Mouse (Mus musculus): Measurements from ENCODE around the gene Elmo2.

The Elmo2 gene

DNA sequence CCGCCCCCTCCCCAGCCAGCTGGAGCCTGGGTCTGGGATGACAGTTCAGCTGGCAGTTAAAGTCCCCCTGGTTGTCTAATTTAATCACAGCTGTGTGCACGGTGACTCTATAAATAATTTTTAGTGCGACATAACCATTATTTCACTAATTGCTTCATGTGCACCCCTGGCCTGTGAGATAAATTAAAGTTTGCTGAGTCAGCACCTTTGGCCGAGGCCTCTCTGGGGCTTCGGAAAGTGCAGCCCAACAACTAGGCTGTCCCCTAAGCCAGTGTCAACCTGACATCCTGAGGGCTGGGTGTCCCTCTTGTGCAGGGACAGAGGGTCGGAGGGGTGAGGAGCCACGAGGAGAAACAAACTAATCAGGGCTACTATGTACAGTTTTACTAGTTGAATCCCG is 66.4 kb downstream of the Elmo2 start:
- no peak for DNase-seq (ENCODE audit: low read depth in 2 of 2, low spot score in 2 of 2)

- DNase-seq (ENCODE audit: low read depth in 2 of 2, low spot score in 2 of 2), result no peak
Observed at GRCm38 (mm10) chr2:165258321-165258720, 68.0 kb downstream of the Elmo2 start.

- DNase-seq (ENCODE audit: low read depth in 2 of 2, low spot score in 2 of 2), result no peak
Observed at GRCm38 (mm10) chr2:165257151-165257834, 69.0 kb downstream of the Elmo2 start.

DNA sequence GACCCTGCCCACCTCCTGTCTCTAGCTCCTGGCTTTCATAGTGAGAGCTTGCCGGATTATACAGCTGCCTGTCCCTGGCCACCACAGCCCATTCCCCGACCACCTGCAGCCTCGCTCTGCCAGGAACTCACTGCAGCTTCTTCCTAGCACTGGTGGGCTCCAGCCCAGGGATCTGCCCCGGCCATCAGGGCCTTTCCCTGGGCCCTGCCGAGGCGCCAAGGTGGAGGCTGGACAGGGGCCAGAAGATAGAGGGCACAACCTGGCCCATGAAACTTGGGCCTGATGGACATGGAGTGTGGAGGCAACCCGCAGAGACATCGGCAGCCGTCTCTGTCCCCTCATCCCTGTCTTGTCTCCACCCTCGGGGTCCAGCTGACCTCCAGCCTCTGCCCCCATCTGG is 70.1 kb downstream of the Elmo2 start:
- DNase-seq (ENCODE audit: low read depth in 2 of 2, low spot score in 2 of 2), result no peak

- DNase-seq (ENCODE audit: low read depth in 2 of 2, low spot score in 2 of 2), result no peak
Observed at GRCm38 (mm10) chr2:165253867-165254266, 72.4 kb downstream of the Elmo2 start.

DNA sequence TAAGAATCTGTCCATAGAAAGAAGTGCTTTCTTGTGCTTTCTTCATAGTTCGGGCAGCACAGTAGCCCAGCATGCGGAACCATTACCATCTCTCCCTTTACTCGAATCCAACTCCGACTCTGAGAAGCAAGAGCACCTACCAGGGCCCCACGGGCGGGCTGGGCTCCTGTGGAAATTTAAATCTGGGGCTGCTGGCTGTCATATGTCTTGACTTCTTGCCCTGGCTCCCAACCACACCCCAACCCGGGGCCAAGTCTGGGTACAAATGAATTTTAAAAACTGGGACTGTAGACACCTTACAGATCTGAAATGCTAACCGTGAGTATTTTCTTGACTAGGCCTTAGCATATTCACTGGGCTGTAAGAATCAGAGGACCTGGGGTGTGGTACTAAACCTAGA is 73.0 kb downstream of the Elmo2 start:
- no peak for DNase-seq (ENCODE audit: low read depth in 2 of 2, low spot score in 2 of 2)

DNA sequence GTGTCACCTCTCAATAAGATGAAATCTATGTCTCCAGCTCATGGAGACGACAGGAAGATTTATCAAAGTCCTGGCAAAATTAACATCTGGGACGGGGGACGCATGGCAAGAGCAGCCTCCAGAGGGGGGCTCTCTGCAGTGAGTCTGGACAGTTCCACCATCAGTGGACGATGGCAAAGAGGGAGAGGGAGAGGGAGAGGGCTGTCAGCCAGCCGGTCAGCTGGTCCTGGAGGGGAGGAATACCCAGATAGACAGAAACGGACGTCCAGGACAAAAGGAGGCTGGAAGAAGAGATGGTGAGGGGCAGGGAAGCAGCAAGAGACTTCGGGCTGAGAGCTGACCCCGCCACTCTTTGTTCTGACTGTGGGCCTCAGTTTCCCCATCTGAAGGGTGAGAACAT is 73.5 kb downstream of the Elmo2 start:
- no peak for DNase-seq (ENCODE audit: low read depth in 2 of 2, low spot score in 2 of 2)

- no peak for DNase-seq (ENCODE audit: low read depth in 2 of 2, low spot score in 2 of 2)
Observed at GRCm38 (mm10) chr2:165252381-165252780, 73.9 kb downstream of the Elmo2 start.

DNA sequence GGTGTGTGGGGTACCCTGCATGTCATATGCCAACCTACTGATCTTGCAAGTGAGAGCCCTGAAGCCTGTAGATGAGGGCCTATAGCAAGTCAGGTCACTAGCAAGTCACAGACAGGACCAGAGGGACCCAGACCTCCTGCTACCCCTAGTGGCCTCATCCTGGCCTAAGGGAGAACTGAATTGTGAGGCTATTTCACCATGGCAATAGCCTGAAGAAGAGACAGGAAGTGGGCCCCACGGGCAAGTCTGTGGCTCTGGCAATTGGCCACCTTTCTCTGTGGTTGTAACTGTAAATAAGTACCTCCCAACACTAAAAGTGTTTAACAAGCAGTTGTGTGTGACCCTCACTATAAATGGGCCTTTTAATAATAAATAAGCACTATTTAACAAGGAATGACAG is 75.4 kb downstream of the Elmo2 start:
- no peak for DNase-seq (ENCODE audit: low read depth in 2 of 2, low spot score in 2 of 2)

GRCm38 (mm10) chr2:165248967-165249366 is 77.3 kb downstream of the Elmo2 start:
- no peak for DNase-seq (ENCODE audit: low read depth in 2 of 2, low spot score in 2 of 2)

- DNase-seq (ENCODE audit: low read depth in 2 of 2, low spot score in 2 of 2), result no peak
Observed at GRCm38 (mm10) chr2:165246349-165246748, 79.9 kb downstream of the Elmo2 start.

- DNase-seq (ENCODE audit: low read depth in 2 of 2, low spot score in 2 of 2), result no peak
Observed at GRCm38 (mm10) chr2:165243122-165243720, 83.1 kb downstream of the Elmo2 start.

GRCm38 (mm10) chr2:165242575-165242974 is 83.7 kb downstream of the Elmo2 start:
- no peak for DNase-seq (ENCODE audit: low read depth in 2 of 2, low spot score in 2 of 2)

GRCm38 (mm10) chr2:165241786-165242185 is 84.5 kb downstream of the Elmo2 start:
- no peak for DNase-seq (ENCODE audit: low read depth in 2 of 2, low spot score in 2 of 2)

- DNase-seq (ENCODE audit: low read depth in 2 of 2, low spot score in 2 of 2), result no peak
Observed at GRCm38 (mm10) chr2:165240371-165240770, 85.9 kb downstream of the Elmo2 start.

GRCm38 (mm10) chr2:165239533-165240144 is 86.6 kb downstream of the Elmo2 start:
- no peak for DNase-seq (ENCODE audit: low read depth in 2 of 2, low spot score in 2 of 2)

GRCm38 (mm10) chr2:165238416-165239145 is 87.7 kb downstream of the Elmo2 start:
- DNase-seq (ENCODE audit: low read depth in 2 of 2, low spot score in 2 of 2), result no peak
